Mouse (Mus musculus): Measurements from ENCODE around the gene Hist1h4h.
"Not testable (repeated sequence)": the region's sequence is repeated elsewhere in the genome, so short reads cannot be mapped to it uniquely, and the experiment has no call there.

Hist1h4h gene

GRCm38 (mm10) chr13:23521703-23522102 lies 9.1 kb upstream of the Hist1h4h start:
- Histone ChIP-seq H3K27me3 (ENCODE audit: control insufficient read depth, insufficient read depth, low read length, poor library complexity, severe bottlenecking) (no peaks in the 10 kb centered on the region), H3K36me3 (ENCODE audit: control insufficient read depth, insufficient read depth, low read length, poor library complexity, severe bottlenecking) (no peaks in the 10 kb centered on the region)
- DNase-seq (ENCODE audit: low read depth, low spot score): peak; percentile 83

- Histone ChIP-seq H3K36me3 (ENCODE audit: control insufficient read depth, insufficient read depth, low read length, poor library complexity, severe bottlenecking) (no peaks in the 10 kb centered on the region), H3K27me3 (ENCODE audit: control insufficient read depth, insufficient read depth, low read length, poor library complexity, severe bottlenecking) (no peaks in the 10 kb centered on the region)
- no peak for DNase-seq (ENCODE audit: low read depth, low spot score)
Measured at GRCm38 (mm10) chr13:23523976-23524375, 6.9 kb upstream of the Hist1h4h start.

- no peaks in the 10 kb centered on the region for H3K27me3 ChIP-seq (ENCODE audit: control insufficient read depth, insufficient read depth, low read length, poor library complexity, severe bottlenecking)
- DNase-seq (ENCODE audit: low read depth, low spot score): peak; percentile 88
Measured at GRCm38 (mm10) chr13:23524654-23525053, 6.2 kb upstream of the Hist1h4h start.

GRCm38 (mm10) chr13:23525901-23526300 lies 4.9 kb upstream of the Hist1h4h start:
- Histone ChIP-seq H3K27me3 (ENCODE audit: control insufficient read depth, insufficient read depth, low read length, poor library complexity, severe bottlenecking) (no peaks in the 10 kb centered on the region), H3K36me3 (ENCODE audit: control insufficient read depth, insufficient read depth, low read length, poor library complexity, severe bottlenecking) (no peaks in the 10 kb centered on the region)
- no peak for DNase-seq (ENCODE audit: low read depth, low spot score)

More at GRCm38 (mm10) chr13:23524654-23525053, 6.2 kb upstream of the Hist1h4h start:
- no peaks in the 10 kb centered on the region for H3K36me3 ChIP-seq (ENCODE audit: control insufficient read depth, insufficient read depth, low read length, poor library complexity, severe bottlenecking)

- no peaks in the 10 kb centered on the region for H3K27me3 ChIP-seq (ENCODE audit: control insufficient read depth, insufficient read depth, low read length, poor library complexity, severe bottlenecking)
- peak; percentile 95 for DNase-seq (ENCODE audit: low read depth, low spot score)
- H3K36me3 ChIP-seq (ENCODE audit: control insufficient read depth, insufficient read depth, low read length, poor library complexity, severe bottlenecking): no peaks in the 10 kb centered on the region
Measured at GRCm38 (mm10) chr13:23526312-23526711, 4.5 kb upstream of the Hist1h4h start.

- no peaks in the 10 kb centered on the region for H3K27me3 ChIP-seq (ENCODE audit: control insufficient read depth, insufficient read depth, low read length, poor library complexity, severe bottlenecking)
- no peaks in the 10 kb centered on the region for H3K36me3 ChIP-seq (ENCODE audit: control insufficient read depth, insufficient read depth, low read length, poor library complexity, severe bottlenecking)
- no peak for DNase-seq (ENCODE audit: low read depth, low spot score)
Measured at GRCm38 (mm10) chr13:23529005-23529404, 1.8 kb upstream of the Hist1h4h start.

GRCm38 (mm10) chr13:23529480-23530165 lies 1.2 kb upstream of the Hist1h4h start:
- DNase-seq (ENCODE audit: low read depth, low spot score): no peak
- no peaks in the 10 kb centered on the region for H3K36me3 ChIP-seq (ENCODE audit: control insufficient read depth, insufficient read depth, low read length, poor library complexity, severe bottlenecking)
- no peaks in the 10 kb centered on the region for H3K27me3 ChIP-seq (ENCODE audit: control insufficient read depth, insufficient read depth, low read length, poor library complexity, severe bottlenecking)

GRCm38 (mm10) chr13:23530181-23530900 lies 509 bp upstream of the Hist1h4h start:
- DNase-seq (ENCODE audit: low read depth, low spot score): peak; percentile 84
- no peaks in the 10 kb centered on the region for H3K36me3 ChIP-seq (ENCODE audit: control insufficient read depth, insufficient read depth, low read length, poor library complexity, severe bottlenecking)
- H3K27me3 ChIP-seq (ENCODE audit: control insufficient read depth, insufficient read depth, low read length, poor library complexity, severe bottlenecking): no peaks in the 10 kb centered on the region

GRCm38 (mm10) chr13:23532262-23533075 lies 1.6 kb downstream of the Hist1h4h start:
- no peaks in the 10 kb centered on the region for H3K36me3 ChIP-seq (ENCODE audit: control insufficient read depth, insufficient read depth, low read length, poor library complexity, severe bottlenecking)
- DNase-seq (ENCODE audit: low read depth, low spot score): no peak
- H3K27me3 ChIP-seq (ENCODE audit: control insufficient read depth, insufficient read depth, low read length, poor library complexity, severe bottlenecking): no peaks in the 10 kb centered on the region

- not testable (repeated sequence) for H3K36me3 ChIP-seq (ENCODE audit: control insufficient read depth, insufficient read depth, low read length, poor library complexity, severe bottlenecking); H3K27me3 ChIP-seq (ENCODE audit: control insufficient read depth, insufficient read depth, low read length, poor library complexity, severe bottlenecking)
- peak; percentile 83 for DNase-seq (ENCODE audit: low read depth, low spot score)
Measured at GRCm38 (mm10) chr13:23533560-23534367, 2.9 kb downstream of the Hist1h4h start, which contains the start of gene Hist1h2af. Gene Hist1h2af (plus strand): TSS chr13:23533906.

- no peak for DNase-seq (ENCODE audit: low read depth, low spot score)
- H3K36me3 ChIP-seq (ENCODE audit: control insufficient read depth, insufficient read depth, low read length, poor library complexity, severe bottlenecking): no peaks in the 10 kb centered on the region
Measured at GRCm38 (mm10) chr13:23534368-23535131, 3.7 kb downstream of the Hist1h4h start.

GRCm38 (mm10) chr13:23535137-23536075 lies 4.6 kb downstream of the Hist1h4h start, which contains the start of gene Hist1h3g:
Gene Hist1h3g (plus strand): TSS chr13:23535422.
- H3K36me3 ChIP-seq (ENCODE audit: control insufficient read depth, insufficient read depth, low read length, poor library complexity, severe bottlenecking); H3K27me3 ChIP-seq (ENCODE audit: control insufficient read depth, insufficient read depth, low read length, poor library complexity, severe bottlenecking): not testable (repeated sequence)
- peak; percentile 92 for DNase-seq (ENCODE audit: low read depth, low spot score)

More at GRCm38 (mm10) chr13:23534368-23535131, 3.7 kb downstream of the Hist1h4h start:
- H3K27me3 ChIP-seq (ENCODE audit: control insufficient read depth, insufficient read depth, low read length, poor library complexity, severe bottlenecking): no peaks in the 10 kb centered on the region
